Mouse (Mus musculus) G1E (cell line): ENCODE data around the gene Tmprss4. TPM values are rescaled to one million over a fixed set of nuclear protein-coding genes. Genes with fewer than 3 reads are reported as not detected.

Source experiments
- ATAC-seq: 2 replicates; pipeline ENCODE4 v1.8.0; 2016; ENCODE audit warnings: mild to moderate bottlenecking; ENCODE audit not compliant: insufficient number of reproducible peaks, poor library complexity, low FRiP score, severe bottlenecking; ENCODE audit errors: extremely low read depth
- DNase-seq: peaks from one replicate; pipeline ENCODE4 v3.0.0; 2012; ENCODE audit warnings: low spot score
- H3K27me3 ChIP-seq: 2 replicates; pipeline ENCODE4 v1.6.1; 2012; ENCODE audit warnings: mild to moderate bottlenecking, low read length, inconsistent platforms; ENCODE audit not compliant: insufficient read depth
- H3K36me3 ChIP-seq: replicated peaks from 2 replicates; pipeline ENCODE3; 2012; ENCODE audit warnings: mild to moderate bottlenecking, inconsistent platforms
- H3K4me1 ChIP-seq: 2 replicates; pipeline ENCODE4 v1.6.1; 2012; ENCODE audit warnings: low read depth, low read length, inconsistent platforms, mixed read lengths; ENCODE audit not compliant: insufficient read depth
- H3K4me3 ChIP-seq: 2 replicates; pipeline ENCODE4 v1.5.1; 2012; ENCODE audit warnings: low read depth, mild to moderate bottlenecking, inconsistent platforms, low read length, moderate library complexity, mixed read lengths
- H3K9me3 ChIP-seq: replicated peaks from 2 replicates; pipeline ENCODE4 v1.6.1; 2012; ENCODE audit warnings: inconsistent platforms
- CTCF ChIP-seq: IDR thresholded peaks from 2 replicates; pipeline ENCODE4 v1.5.1; 2012; ENCODE audit warnings: low read depth, low read length, inconsistent platforms, mixed read lengths
- GATA1 ChIP-seq: IDR thresholded peaks from 2 replicates; pipeline ENCODE4 v1.6.1; 2012; ENCODE audit warnings: borderline replicate concordance, low read length, inconsistent platforms, mixed read lengths
- GATA2 ChIP-seq: IDR thresholded peaks from 2 replicates; pipeline ENCODE4 v1.6.1; 2012; ENCODE audit warnings: low read depth, low read length, inconsistent platforms, borderline replicate concordance
- POLR2AphosphoS5 ChIP-seq: IDR thresholded peaks from 2 replicates; pipeline ENCODE4 v1.6.1; 2012; ENCODE audit warnings: low read depth, low read length, inconsistent platforms; ENCODE audit not compliant: insufficient replicate concordance
- TAL1 ChIP-seq: conservative IDR thresholded peaks from 2 replicates; pipeline ENCODE4 v1.6.1; 2012; ENCODE audit warnings: low read depth, low read length, inconsistent platforms, mixed read lengths
- polyA plus RNA-seq: library from polyadenylated mRNA; stranded (reverse); fragments of >175 nt; gene quantifications from 2 replicates; pipeline ENCODE4 v1.2.3, GENCODE M21; 2012
- total RNA-seq, 2 experiments: library from RNA; stranded (forward) in 1 of 2; stranded (reverse) in 1 of 2; fragments of 200-1000 nt in 1 of 2; fragments of >200 nt in 1 of 2; fragmentation: Nextera tagmentation in 1 of 2; gene quantifications; 2 replicates each; pipeline ENCODE4 v1.2.3; 2014 to 2017

Gene Tmprss4
- total RNA-seq (2014; fragmentation: Nextera tagmentation) = not detected in 2 replicates
- total RNA-seq (2017) = 0.11 TPM in 1 of 2 replicates, not detected in the other
- not detected in 2 replicates for polyA plus RNA-seq

DNA sequence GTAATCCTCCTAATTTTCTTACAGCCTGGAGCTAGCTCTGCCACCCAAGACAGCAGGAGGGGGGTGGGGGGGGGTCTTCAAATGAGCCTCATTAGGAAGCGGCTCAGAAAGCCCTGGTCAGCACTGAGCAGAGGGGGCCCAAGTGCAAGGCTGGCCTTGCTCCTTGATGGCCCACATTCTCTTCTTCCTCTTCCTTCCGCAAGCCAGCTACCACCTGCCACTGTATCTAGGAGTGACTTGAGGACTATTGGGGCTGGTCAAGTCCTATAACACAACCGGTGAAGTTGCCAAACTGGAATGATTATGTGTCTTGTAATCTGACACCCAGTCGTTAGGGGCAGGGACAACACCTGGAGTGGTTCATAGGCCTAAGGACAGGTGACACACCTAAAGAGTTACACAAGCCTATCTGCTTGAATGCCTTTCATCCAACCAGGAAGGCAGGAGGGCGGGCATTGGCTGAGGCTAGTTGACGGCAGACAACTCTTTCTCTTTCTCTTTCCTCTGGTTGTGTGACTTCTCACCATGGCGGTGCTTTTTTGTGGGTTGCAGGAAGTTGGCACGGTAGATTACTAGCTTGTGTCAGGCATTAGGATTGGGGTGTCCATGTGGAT is at the start of gene Tmprss4:
TSS of gene Tmprss4 (minus strand) at position 296 of the 614 bp plus-strand sequence.
- no peak for DNase-seq
- TF ChIP-seq TAL1 (no peak), GATA2 (no peak), POLR2AphosphoS5 (no peak), CTCF (no peak), GATA1 (no peak)
- no peaks in the 10 kb centered on the region for H3K4me1 ChIP-seq

DNA sequence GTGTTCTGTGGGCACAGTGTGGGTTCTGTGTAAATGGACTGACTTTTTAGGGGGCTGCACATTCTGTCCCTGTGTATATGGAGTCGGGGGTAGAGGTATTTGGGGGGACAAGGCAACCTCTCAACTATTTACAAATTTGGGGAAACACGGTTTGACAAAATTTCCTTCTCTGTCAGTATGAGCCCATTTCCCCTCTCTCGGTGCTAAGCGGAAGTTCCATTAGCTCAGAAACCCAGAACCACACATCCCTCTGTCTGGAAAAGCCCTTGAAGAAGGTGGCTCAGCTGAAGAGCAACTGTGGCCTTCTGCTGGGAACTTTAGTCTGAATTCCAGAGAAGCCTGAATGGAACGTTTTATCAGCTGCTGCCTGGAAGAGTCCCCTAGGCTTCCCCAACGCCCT is 48.5 kb upstream of the Tmprss4 start:
- H3K9me3 ChIP-seq = no peaks in the 10 kb centered on the region
- no peak for ATAC-seq
- peaks cover 7% of the 10 kb centered on the region for H3K4me1 ChIP-seq

More for the DNA sequence above, at the start of gene Tmprss4:
- no peak for ATAC-seq
- Histone ChIP-seq H3K36me3 (no peaks in the 10 kb centered on the region), H3K4me3 (no peak within 1 kb of the TSS), H3K27me3 (no peaks in the 10 kb centered on the region; the same call in 1 of the 2 replicates), H3K9me3 (no peaks in the 10 kb centered on the region)

DNA sequence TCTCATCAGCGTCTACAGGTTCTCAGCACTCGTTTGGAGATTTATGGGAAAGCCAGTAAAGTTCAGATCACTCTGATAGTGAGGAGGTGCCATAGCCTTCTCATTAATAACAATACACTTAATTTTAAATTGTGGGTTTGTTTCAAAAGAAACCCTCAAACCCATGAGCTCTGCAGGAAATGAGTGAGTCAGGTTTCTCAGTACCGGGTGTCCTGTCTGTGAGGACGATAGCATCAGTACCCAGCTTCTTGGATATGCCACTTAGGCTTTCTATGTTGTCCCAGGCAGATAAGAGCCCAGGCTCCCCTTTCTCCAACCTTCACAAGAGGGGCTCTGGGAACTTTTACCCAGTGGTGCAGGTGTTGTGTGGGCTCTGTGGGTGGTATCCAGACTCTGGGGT is 48.1 kb upstream of the Tmprss4 start:
- DNase-seq (no peak), ATAC-seq (no peak)
- Histone ChIP-seq H3K4me1 (peaks cover 7% of the 10 kb centered on the region), H3K4me3 (no peak overlapping the region), H3K27me3 (0 out of 2 replicates have a peak, but pooled peaks cover 8% of the 10 kb centered on the region), H3K36me3 (no peaks in the 10 kb centered on the region), H3K9me3 (no peaks in the 10 kb centered on the region)
- TF ChIP-seq POLR2AphosphoS5 = no peak

More for the DNA sequence above, 48.5 kb upstream of the Tmprss4 start:
- TF ChIP-seq CTCF (no peak), POLR2AphosphoS5 (no peak)
- DNase-seq = no peak
- Histone ChIP-seq H3K36me3 (no peaks in the 10 kb centered on the region), H3K4me3 (no peak overlapping the region), H3K27me3 (0 out of 2 replicates have a peak, but pooled peaks cover 8% of the 10 kb centered on the region)

DNA sequence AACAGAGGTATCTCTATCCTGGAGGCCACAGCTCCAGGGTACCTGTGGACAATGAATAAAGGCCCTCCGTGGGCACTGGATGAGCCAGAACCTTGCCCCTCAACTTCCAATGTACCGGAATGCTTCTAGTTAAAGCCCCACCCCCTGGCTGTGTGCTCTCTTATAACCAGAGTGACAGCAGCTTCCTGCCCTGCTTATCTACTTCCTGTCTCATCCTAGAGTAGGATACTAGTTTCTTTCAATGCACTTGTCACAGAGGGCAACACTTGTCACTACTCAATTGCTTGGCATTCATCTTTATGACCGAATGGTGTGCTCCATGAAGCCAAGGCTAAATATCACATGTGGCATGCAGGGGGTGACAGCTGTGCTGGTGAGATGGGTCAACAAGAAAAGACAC is 47.4 kb upstream of the Tmprss4 start:
- DNase-seq (no peak), ATAC-seq (no peak)
- Histone ChIP-seq H3K9me3 (no peaks in the 10 kb centered on the region), H3K4me3 (no peak overlapping the region), H3K27me3 (0 out of 2 replicates have a peak, but pooled peaks cover 8% of the 10 kb centered on the region), H3K36me3 (no peaks in the 10 kb centered on the region), H3K4me1 (peaks cover 7% of the 10 kb centered on the region)
- TF ChIP-seq CTCF = no peak
- no peak for TF ChIP-seq TAL1
- TF ChIP-seq GATA2 = no peak
- no peak for TF ChIP-seq POLR2AphosphoS5
- TF ChIP-seq GATA1 = no peak

DNA sequence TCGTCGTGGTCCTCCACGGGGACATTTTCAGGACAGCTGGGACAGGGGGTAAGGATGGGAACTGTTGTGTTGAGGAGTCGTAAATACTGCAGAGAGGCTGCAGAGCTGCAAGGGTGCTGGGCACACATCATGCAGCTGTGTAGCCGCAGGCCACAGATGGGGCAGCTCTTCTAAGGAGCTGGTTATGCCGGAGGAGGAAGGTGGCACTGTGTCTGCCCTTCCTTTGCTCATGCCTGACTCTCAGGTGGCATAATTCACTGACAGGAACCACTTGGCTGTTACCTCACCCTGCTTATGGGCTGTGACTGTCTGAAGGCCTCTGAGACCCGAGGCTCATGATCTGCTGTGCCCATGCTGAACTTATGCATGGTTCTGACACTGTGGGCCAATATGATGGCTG is 46.4 kb upstream of the Tmprss4 start:
- H3K4me1 ChIP-seq = peaks cover 7% of the 10 kb centered on the region
- no peak for ATAC-seq

DNA sequence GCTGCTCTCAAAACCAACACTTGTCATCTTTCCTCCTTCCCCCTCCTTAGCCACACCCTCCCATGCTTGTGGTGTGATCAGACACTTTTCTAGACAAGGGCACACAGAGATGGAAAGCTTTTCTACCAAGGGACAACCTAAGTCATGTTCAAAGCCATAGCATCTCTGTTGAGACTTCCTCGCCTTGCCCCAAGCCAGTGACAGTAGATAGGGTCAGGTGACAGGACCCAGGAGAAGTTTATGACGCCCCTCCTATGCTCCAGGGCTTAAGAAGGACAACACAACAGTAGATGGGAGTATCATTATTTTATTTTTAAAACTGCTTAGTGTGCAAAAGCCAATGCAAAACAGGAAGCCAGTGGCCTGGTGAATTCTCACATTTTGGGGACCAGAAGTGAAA is 43.6 kb upstream of the Tmprss4 start:
- no peaks in the 10 kb centered on the region for H3K36me3 ChIP-seq
- no peaks in the 10 kb centered on the region for H3K9me3 ChIP-seq
- H3K4me3 ChIP-seq = no peak overlapping the region
- ATAC-seq (no peak), DNase-seq (no peak)
- peaks cover 7% of the 10 kb centered on the region; the same call in 1 of the 2 replicates for H3K4me1 ChIP-seq
- H3K27me3 ChIP-seq = 0 out of 2 replicates have a peak, but pooled peaks cover 4% of the 10 kb centered on the region
- TF ChIP-seq GATA2 = no peak
- TF ChIP-seq CTCF = no peak
- TF ChIP-seq TAL1 = no peak
- TF ChIP-seq POLR2AphosphoS5 = no peak
- no peak for TF ChIP-seq GATA1

More for the DNA sequence above, 46.4 kb upstream of the Tmprss4 start:
- H3K9me3 ChIP-seq = no peaks in the 10 kb centered on the region
- no peak for DNase-seq
- H3K36me3 ChIP-seq = no peaks in the 10 kb centered on the region
- H3K27me3 ChIP-seq = 0 out of 2 replicates have a peak, but pooled peaks cover 5% of the 10 kb centered on the region
- H3K4me3 ChIP-seq = no peak overlapping the region
- no peak for TF ChIP-seq TAL1
- TF ChIP-seq GATA1 = no peak
